Mouse (Mus musculus) midbrain, postnatal 0 days (tissue): ENCODE measurements around the gene Olfr1394. TPM values are rescaled to one million over a fixed set of nuclear protein-coding genes. Genes with fewer than 3 reads are reported as not detected.
"Not testable (repeated sequence)": the region's sequence is repeated elsewhere in the genome, so short reads cannot be mapped to it uniquely, and the experiment has no call there.

Experiments
- ATAC-seq: fragments of 200-750 bp; cut with Nextera tagmentation; 2 replicates; pipeline ENCODE4 v1.8.0; 2017; ENCODE audit warnings: moderate number of reproducible peaks, mild to moderate bottlenecking, moderate TSS enrichment, moderate library complexity; ENCODE audit not compliant: low FRiP score
- DNase-seq: peaks from one replicate; pipeline ENCODE4 v3.0.0-alpha.2; 2015; ENCODE audit warnings: low spot score
- H3K27ac ChIP-seq: fragments of 300-500 bp; sonication (generic); 2 replicates; pipeline ENCODE4 v1.5.1; 2014; ENCODE audit warnings: low read depth, mild to moderate bottlenecking, low read length, mixed read lengths
- H3K27me3 ChIP-seq: fragments of 300-500 bp; sonication (generic); 2 replicates; pipeline ENCODE4 v1.6.1; 2014; ENCODE audit warnings: low read length, control low read depth, mixed read lengths; ENCODE audit not compliant: insufficient read depth
- H3K36me3 ChIP-seq: fragments of 300-500 bp; sonication (generic); 2 replicates; pipeline ENCODE4 v1.6.1; 2014; ENCODE audit warnings: low read length, control low read depth, mixed read lengths; ENCODE audit not compliant: insufficient read depth
- H3K4me1 ChIP-seq: fragments of 300-500 bp; sonication (generic); 2 replicates; pipeline ENCODE4 v1.6.1; 2014; ENCODE audit warnings: mild to moderate bottlenecking, control low read depth, antibody characterized with exemption, low read length, mixed read lengths; ENCODE audit not compliant: insufficient read depth
- H3K4me2 ChIP-seq: fragments of 300-500 bp; sonication (generic); 2 replicates; pipeline ENCODE4 v1.6.1; 2014; ENCODE audit warnings: low read depth, mild to moderate bottlenecking, low read length, mixed read lengths; ENCODE audit not compliant: poor library complexity, severe bottlenecking
- H3K4me3 ChIP-seq: fragments of 300-500 bp; sonication (generic); 2 replicates; pipeline ENCODE4 v1.5.1; 2014; ENCODE audit warnings: low read depth, mild to moderate bottlenecking, low read length, moderate library complexity
- H3K9ac ChIP-seq: fragments of 300-500 bp; sonication (generic); replicated peaks from 2 replicates; pipeline ENCODE4 v1.6.1; 2014; ENCODE audit warnings: mild to moderate bottlenecking, low read length, moderate library complexity, mixed read lengths; ENCODE audit not compliant: poor library complexity, severe bottlenecking
- H3K9me3 ChIP-seq: fragments of 300-500 bp; sonication (generic); 2 replicates; pipeline ENCODE4 v1.6.1; 2016; ENCODE audit warnings: low read length, control low read depth
- CTCF ChIP-seq: IDR thresholded peaks from 2 replicates; pipeline ENCODE4 v1.5.1; 2016; ENCODE audit warnings: antibody characterized with exemption, mild to moderate bottlenecking
- WGBS: fragments of 180-500 bp; shearing (Covaris S2); extraction: QIAGEN DNeasy Blood & Tissue Kit; methylation state at CpG from one replicate; pipeline ENCODE4 v1.1.7; 2014; 5-methylcytosine and 5-hydroxymethylcytosine counted together
- polyA plus RNA-seq: library from polyadenylated mRNA; unstranded; fragments of >200 nt; fragmentation: Nextera tagmentation; extraction: Ambion mirVana; gene quantifications from 2 replicates; pipeline ENCODE4 v1.2.1, GENCODE M21; 2015
- total RNA-seq: library from RNA; depleted of rRNA; stranded (reverse); fragments of >200 nt; gene quantifications from 2 replicates; pipeline ENCODE4 v1.2.3, GENCODE M21; 2014

Gene Olfr1394
- total and polyA plus RNA-seq, 2 experiments from 2014 or later = not detected

- H3K27me3 ChIP-seq = no peaks in the 10 kb centered on the region; the same call in 1 of the 2 replicates
- H3K4me3 ChIP-seq = peak overlapping the region; percentile 41
- H3K4me1 ChIP-seq = no peaks in the 10 kb centered on the region
- DNase-seq (peak; percentile 21), ATAC-seq (peak; percentile 79)
- H3K27ac ChIP-seq = no peak overlapping the region
- WGBS = 3% methylated on average over 50 of the region's 50 CpGs
- TF ChIP-seq CTCF = no peak
- no peaks in the 10 kb centered on the region for H3K36me3 ChIP-seq
- H3K9me3 ChIP-seq = peaks cover 4% of the 10 kb centered on the region; the same call in 1 of the 2 replicates
- no peak overlapping the region for H3K9ac ChIP-seq
- peak overlapping the region; percentile 75 for H3K4me2 ChIP-seq
Observed at GRCm38 (mm10) chr11:49168839-49169611, 14.8 kb downstream of the Olfr1394 start.

- Histone ChIP-seq H3K4me1 (no peaks in the 10 kb centered on the region), H3K27ac (no peak overlapping the region), H3K36me3 (no peaks in the 10 kb centered on the region), H3K27me3 (no peaks in the 10 kb centered on the region; the same call in 1 of the 2 replicates), H3K9me3 (peaks cover 4% of the 10 kb centered on the region; the same call in 1 of the 2 replicates), H3K4me2 (no peak overlapping the region), H3K9ac (no peak overlapping the region), H3K4me3 (no peak overlapping the region)
- DNase-seq (no peak), ATAC-seq (no peak)
- no peak for TF ChIP-seq CTCF
- 95% methylated on average over 4 of the region's 4 CpGs for WGBS
Observed at GRCm38 (mm10) chr11:49170576-49170975, 16.4 kb downstream of the Olfr1394 start.

DNA sequence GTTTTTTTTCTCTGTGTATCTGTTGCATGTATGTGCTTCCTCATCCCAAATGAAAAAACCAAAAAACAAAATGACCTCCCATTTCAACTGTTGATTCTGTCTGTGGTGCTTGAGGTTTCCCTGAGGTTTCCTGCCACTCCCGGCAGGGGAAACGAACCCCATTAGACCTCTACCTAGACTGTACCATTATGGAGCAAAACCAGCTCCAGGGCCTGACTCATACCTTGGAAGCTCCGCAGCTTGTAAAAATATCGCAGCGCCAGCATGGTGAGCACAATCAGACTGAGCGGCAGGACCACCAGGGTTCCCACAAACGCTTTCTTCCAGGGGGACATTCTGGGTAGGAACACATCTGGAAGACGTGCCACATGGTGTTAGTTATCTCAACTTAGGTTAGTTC is 21.2 kb downstream of the Olfr1394 start:
- WGBS = 90% methylated on average over 8 of the region's 8 CpGs

DNA sequence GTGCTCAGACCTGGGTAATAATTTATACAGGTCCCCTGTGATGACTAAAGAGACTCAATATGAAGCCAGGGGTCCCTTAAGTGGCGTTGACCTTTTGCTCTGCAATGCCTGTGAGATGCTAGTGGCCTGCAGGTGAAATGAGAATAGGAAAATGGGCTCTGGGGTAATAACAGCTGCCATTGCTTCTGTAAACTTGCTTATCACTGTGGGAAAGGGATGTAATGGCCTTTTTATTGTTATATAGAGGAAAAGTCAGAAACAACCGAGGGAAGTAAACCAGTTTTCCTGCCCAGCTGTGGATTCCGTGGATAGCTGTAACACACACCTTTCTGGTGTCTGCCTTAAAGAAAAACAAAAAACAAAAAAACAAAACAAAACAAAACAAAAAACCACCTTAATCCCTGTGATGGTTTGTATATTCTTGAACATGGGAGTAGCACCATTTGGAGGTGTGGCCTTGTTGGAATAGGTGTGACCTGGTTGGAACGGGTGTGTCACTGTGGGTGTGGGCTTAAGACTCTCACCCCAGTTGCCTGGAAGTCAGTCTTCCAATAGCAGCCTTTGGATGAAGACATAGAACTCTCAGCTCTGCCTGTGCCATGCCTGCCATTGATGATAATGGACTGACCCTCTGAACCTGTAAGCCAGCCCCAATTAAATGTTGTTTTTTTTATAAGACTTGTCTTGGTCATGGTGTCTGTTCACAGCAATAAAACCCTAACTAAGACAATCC is 22.0 kb downstream of the Olfr1394 start:
- H3K4me1 ChIP-seq, ATAC-seq, H3K27me3 ChIP-seq, H3K9ac ChIP-seq, DNase-seq, H3K36me3 ChIP-seq, H3K4me3 ChIP-seq, H3K27ac ChIP-seq, H3K9me3 ChIP-seq, H3K4me2 ChIP-seq: not testable (repeated sequence)
- 88% methylated on average over 4 of the region's 4 CpGs for WGBS

More for the DNA sequence above, 21.2 kb downstream of the Olfr1394 start:
- Histone ChIP-seq H3K4me1 (no peaks in the 10 kb centered on the region), H3K9me3 (no peaks in the 10 kb centered on the region), H3K27ac (no peak overlapping the region), H3K4me3 (no peak overlapping the region), H3K9ac (no peak overlapping the region), H3K36me3 (no peaks in the 10 kb centered on the region), H3K27me3 (no peaks in the 10 kb centered on the region), H3K4me2 (no peak overlapping the region)
- ATAC-seq (no peak), DNase-seq (no peak)
- no peak for TF ChIP-seq CTCF

DNA sequence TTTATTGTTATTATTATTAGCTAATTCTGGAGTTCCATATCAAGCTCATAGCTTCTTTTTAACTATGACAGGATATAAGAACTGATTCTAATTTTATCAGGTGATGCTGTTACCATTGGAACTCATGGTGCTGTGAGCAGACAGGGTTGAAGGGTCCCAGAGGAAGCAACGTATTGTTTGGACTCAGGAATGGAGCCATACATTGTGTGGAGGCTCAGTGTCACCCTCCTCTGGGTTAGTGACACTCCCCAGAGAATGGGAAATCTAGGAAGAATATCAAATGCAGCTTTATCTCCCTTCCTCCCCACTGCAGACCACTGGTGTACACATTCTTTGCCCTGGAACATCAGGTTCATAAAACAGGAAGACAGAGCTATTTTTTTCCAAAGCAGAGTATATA is 29.0 kb downstream of the Olfr1394 start:
- Histone ChIP-seq H3K9ac (no peak overlapping the region), H3K27me3 (no peaks in the 10 kb centered on the region), H3K36me3 (no peaks in the 10 kb centered on the region), H3K9me3 (no peaks in the 10 kb centered on the region), H3K27ac (no peak overlapping the region), H3K4me2 (no peak overlapping the region), H3K4me3 (no peak overlapping the region), H3K4me1 (no peaks in the 10 kb centered on the region)
- TF ChIP-seq CTCF = no peak
- DNase-seq (no peak), ATAC-seq (no peak)
- WGBS = 77% methylated on average over 1 of the region's 1 CpGs

DNA sequence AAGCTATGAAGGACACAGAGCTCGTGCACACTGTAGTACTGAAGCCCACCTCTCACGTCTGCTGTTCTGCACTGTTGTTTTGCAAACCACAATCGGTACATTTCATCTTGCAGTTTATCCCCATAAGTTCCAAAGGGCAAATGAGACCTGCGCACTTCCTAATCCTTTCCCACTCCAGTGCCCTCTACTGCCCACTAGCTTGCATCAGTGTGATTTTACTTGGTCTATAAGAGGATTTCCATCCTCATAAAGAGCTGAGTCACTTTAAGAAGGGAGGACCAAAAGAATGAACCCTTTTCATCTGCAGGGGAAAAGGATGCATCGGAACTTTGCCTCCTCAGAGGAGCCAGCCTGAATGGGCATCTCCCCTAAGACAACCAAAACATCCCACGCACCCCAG is 32.3 kb downstream of the Olfr1394 start:
- no peak overlapping the region for H3K4me3 ChIP-seq
- H3K4me2 ChIP-seq = no peak overlapping the region
- no peaks in the 10 kb centered on the region for H3K4me1 ChIP-seq
- H3K9me3 ChIP-seq = no peaks in the 10 kb centered on the region
- H3K27ac ChIP-seq = no peak overlapping the region
- ATAC-seq (no peak), DNase-seq (no peak)
- no peak overlapping the region for H3K9ac ChIP-seq
- TF ChIP-seq CTCF = peak; percentile 41
- H3K36me3 ChIP-seq = no peaks in the 10 kb centered on the region
- WGBS = 68% methylated on average over 6 of the region's 6 CpGs
- H3K27me3 ChIP-seq = no peaks in the 10 kb centered on the region
